Mouse (Mus musculus): ENCODE measurements around the gene Clec4b2. TPM values are rescaled to one million over a fixed set of nuclear protein-coding genes. Genes with fewer than 3 reads are reported as not detected.
"Not testable (repeated sequence)": the region's sequence is repeated elsewhere in the genome, so short reads cannot be mapped to it uniquely, and the experiment has no call there.

The Clec4b2 gene
- not detected for total RNA-seq (2021)
- long read RNA-seq, experiment 1: 0 reads
- long read RNA-seq, experiment 2: 0 reads

DNA sequence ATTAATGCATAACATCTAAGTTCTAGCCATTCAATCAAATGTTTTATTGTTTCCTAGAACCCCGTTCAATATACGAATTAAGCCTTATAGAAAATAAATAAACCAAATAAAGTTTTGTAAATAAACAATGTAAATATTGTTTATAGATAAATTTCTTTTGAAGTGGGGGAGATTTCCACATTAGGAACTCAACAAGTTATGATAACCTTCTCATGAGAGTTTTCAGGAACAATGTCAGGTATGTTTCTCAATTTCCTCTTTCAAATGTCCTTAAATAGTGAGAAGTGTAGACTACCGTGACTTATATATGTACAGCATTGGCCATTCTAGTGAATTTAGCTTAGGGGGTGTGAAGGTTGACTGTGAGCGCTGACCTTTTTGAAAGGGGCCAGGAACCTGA is at the start of gene Clec4b2:
TSS of gene Clec4b2 (plus strand) at position 301 of the 400 bp plus-strand sequence.
- no peak for DNase-seq

DNA sequence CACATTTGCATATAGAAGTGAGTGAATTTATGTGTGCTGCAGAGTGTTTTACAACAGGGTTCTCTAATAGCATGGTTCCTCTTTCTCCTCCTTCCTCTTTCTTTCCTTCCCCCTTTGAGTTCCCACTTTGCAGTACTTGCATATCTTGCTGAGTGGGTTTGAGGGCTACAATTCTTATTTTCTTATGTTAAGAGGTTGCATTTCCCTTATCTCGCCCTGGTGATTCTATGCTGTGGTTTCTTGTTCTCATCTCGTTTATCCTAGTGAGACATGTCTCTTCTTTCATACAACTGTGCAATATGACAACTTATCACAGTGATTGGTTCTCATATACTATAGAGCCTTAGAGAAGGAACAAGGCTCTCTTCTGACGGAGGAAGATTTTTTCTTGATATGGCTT is 49.5 kb upstream of the Clec4b2 start:
- DNase-seq: no peak

DNA sequence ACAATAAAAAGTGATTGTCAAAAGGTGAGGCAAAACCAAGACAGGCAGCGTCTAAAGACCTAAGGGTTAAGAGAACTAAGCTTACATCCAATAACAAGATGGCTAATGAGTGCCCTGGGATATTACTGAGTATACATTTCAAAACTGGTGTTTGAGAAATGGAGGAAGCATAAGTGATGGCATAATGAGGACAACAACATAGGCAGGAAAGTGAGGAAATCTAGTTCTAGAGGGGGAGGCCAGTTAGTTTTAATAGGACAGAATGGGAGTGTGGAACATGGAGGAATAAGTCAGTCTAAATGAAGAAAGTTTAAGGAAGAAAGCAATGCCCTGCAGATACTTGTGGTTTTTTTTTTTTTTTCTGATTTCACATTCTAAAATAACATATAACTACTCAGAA is 45.5 kb upstream of the Clec4b2 start:
- DNase-seq: no peak

DNA sequence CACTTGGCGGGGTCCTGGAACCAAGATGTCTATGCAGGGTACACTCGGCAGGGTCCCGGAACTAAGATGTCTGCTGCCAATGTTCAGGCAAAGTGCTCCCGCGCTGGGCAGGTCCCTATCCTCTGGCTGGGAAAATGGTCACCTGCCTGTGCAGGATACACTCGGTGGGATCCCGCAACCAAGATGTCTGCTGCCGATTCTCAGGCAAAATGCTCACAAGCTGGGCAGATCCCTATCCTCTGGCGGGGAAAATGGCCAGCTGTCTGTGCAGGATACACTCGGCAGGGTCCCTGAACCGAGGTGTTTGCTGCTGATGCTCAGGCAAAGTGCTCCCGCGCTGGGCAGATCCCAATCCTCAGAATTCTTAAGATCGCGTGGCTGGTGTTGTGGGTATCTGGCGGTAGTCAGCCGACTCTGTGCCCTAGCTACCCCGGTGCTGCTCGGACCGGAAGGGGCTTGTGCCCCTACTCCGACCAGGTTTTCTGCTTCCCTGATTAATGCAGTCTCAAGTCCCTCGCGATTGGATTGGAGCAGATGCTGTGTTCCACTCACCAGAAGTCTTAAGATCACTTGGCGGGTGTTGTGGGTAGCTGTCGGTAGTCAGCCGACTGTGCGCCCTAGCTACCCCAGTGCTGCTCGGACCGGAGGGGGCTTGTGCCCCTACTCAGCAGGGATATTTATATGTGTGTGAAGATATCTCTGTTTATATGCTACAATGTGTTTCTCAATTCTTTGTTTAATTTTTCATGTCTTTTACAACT is 34.7 kb upstream of the Clec4b2 start:
- DNase-seq: not testable (repeated sequence)

DNA sequence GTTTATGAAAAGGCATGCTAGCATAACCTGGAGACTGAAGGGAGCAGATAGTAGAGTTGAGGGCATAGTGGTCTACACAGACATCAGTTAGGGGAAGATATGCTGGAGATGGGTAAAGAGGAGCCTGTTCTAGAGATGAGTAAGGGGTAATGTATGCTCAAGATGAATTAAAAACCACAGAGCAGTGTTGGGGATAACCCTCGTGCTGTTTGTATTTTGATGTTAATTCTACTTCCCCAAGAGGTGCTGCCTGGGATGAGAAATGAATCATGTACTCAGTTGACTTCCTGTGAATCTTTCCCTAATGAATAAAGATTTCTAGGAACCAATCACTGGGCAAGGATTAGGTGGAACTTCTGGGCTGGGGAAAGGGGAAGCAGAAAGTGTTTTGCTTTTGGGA is 2.6 kb upstream of the Clec4b2 start:
- DNase-seq: no peak

DNA sequence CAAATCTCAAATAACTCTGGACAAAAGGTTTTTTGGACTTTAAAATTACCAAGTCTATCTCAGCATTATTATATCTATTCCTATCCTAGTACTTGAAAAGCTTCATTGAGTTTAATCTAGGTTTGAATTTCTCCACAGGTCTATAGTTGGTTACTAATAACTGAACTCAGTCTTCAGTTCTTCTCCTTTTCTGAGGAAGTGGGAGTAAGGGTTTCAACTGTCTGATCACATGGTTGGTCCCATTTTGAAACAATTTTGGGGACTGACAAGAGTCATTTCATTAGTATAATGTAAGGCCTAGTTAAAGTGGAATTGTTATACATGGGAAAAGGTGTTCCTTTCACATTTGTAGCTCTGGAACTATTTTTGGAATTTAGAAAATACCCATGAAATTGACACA is 1.7 kb upstream of the Clec4b2 start:
- no peak for DNase-seq

DNA sequence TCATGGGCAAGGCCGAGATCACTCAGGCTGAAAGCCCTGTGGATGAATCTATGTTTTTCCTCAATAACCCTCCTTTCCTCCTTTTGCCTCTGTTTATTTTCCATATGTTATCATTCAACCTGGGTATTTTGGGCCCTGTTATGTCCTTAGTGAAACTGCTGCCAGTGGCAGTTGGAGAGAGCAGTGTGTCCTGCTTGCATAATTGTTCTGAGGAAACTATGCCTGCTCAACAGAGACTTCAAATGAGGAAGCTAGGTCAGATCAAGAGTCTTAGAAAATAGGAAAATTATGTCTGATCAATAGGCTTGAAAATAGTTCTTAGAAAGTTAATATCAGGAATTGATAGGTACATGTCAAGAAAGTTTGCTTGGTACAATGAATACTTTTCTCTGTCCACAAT is 2.9 kb downstream of the Clec4b2 start:
- no peak for DNase-seq

DNA sequence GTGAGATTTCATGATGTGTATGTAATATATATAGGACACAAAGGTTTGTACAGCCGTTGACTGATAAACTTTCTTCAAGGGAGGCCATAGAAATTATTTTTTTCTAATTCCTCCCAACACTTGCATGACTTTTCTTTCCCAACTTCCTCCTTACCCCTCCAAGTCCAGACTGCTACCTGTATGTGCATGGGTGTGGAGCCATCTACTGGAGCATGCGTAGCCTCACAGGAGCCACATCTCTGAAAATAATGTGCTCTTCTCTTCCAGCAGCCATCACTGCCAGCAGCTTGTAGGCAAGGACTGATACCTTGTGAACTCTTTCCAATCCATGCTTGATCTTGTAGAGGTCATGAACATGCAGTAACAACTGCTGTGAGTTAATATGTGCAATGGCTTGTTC is 12.2 kb downstream of the Clec4b2 start:
- DNase-seq: not testable (repeated sequence)

DNA sequence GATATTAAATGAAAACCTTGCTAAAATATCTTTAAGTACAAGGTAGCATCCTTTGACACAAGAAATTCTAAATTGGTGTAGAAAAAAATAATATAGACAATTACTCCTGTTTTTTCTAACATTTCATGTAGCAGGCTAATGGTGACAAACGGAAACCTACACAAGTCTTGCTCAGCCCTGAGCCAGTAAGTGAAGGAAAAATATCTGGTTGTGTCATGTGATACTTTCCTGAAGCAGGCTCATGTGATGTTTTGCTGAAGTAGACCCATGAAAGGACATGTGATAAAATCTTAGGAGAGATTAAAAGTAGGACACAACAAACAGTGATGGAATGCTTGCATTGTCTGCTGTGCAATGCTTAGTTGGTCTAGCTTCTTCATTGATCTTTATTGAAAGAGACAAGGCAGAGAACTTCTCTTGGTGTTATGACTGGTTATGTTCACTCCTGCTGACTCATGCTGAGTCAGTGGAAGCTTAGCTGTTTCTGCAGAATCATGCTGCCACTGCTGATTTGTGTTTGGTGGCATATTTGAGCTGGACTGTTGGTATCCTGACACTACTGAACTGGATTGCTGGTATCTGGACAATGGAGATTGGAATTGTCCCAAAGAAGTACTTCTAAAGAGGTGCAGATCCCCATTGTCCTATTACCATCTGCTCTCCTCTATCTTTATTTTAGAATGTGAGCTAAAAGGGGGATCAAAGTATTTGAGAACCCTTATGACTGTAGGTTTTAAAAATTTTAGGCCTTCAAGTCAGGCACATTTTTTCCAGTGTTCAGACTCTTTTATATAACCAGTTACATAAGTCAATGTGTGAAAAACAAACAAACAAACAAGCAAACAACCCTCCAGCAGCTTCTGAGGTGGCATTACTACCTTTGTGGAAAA is 34.7 kb downstream of the Clec4b2 start:
- no peak for DNase-seq

DNA sequence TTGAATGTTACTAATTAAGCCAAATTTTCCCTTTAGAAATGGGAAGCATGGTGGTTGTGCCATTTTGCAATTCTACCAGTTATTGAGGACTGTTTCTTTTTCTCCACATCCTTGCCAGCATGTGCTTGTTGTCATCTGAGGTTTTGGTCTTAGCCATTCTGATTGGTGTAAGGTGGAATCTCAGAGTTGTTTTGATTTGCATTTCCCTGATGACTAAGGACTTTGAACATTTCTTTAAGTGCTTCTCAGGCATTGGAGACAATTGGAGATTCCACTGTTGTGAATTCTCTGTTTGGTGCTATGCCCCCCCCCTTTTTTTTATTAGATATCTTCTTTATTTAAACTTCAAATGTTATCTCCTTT is 35.4 kb downstream of the Clec4b2 start:
- DNase-seq: not testable (repeated sequence)

DNA sequence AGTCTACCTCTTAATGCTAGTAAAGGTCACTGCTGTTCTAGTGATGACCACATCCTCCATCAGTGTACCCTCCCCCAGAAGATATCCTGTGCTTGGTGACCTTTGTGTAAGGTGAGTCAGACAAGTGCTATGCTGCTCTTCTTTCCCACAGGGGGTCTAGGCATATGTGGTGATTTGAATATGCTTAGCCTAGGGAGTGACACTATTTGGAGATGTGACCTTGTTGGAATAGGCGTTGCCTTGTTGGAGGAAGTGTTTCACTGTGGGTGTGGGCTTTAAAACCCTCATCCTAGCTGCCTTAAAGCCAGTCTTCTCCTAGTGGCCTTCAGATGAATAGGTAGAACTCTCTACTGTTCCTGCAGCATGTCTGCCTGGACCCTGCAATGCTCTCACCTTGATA is 39.0 kb downstream of the Clec4b2 start:
- no peak for DNase-seq

DNA sequence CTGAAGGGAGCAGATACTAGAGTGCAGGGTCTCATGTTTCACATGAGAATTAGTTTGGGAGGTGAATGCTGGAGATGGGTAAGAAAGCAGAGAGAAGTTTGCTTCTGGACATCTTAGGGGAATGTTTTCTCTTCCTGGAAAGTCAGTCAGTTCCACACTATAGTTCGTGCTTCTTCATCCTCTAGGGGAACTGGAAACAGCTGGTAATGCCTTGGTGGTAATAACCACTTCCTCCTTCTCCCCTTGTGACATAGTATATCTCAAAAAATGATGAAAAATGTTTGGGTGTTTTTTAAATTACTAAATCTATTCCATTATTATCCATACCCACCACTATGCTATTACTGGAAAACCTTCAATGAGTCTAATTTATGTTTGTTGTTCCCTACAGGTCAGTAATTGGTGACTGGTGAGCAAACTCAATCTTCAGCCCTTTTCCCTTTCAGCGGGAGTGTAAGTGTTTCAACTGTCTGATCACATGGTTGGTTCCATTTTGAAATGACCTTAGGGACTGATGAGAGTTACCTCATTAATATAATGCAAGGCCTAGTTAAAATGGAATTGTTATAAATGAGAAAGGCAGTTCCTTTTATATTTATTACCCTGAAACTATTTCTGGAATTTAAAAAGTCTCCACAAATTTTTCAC is 55.0 kb downstream of the Clec4b2 start:
- DNase-seq: no peak

DNA sequence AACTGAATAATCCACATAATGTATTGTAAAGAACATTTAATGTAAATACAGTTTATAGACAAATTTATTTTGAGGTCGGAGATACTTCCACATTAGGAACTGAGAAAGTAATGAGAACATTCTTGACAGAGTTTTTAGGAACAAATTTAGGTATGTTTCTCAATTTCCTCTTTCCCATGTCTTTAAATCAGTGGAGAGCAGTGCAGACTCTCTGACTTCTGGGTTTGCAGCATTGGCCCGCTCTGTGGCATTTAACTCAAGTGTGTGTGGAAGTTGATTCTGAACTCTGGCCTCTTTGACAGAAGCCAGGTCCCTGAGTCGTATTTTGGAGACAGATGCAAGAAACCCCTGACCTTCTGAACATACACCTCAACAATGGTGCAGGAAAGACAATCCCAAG is 57.0 kb downstream of the Clec4b2 start, which contains the start of gene Clec4n:
TSS of gene Clec4n (plus strand) at position 200 of the 400 bp plus-strand sequence.
- no peak for DNase-seq

DNA sequence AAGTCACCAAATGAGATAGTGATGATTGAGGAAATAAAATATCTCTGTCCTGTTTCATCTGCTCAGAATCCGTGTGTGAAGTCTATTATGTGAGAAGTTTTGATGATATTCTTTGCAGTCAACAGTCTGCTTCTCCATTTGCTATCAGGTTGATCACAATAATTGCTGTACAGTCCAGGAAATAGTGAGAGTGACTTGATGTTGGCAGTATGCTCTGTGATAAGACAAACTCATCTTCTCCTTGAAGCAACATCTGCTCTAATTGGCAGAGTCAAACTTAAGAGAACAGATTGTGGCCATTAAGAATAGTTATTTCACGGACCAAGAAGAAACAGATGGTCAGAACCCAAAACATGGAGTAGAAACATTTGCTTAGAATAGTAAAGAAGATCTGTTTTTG is 58.5 kb downstream of the Clec4b2 start:
- no peak for DNase-seq

DNA sequence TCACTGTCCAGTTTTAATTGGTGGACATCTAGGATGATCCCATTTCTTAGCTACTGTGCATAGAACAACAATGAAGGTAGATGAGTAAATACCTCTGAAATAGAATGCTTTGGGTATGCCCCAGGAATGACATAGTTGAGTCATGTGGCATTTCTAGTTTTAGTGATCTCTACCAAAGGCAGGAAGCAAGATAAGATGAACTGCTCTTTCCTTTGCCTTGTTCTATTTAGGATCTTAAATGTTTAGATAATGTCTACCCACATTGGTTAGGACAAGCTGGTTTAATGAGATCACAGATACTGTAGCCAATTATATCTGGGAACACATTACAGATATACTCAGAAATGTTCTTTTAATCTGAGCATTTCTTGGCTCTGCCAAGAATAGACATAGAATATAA is 64.9 kb downstream of the Clec4b2 start:
- no peak for DNase-seq

DNA sequence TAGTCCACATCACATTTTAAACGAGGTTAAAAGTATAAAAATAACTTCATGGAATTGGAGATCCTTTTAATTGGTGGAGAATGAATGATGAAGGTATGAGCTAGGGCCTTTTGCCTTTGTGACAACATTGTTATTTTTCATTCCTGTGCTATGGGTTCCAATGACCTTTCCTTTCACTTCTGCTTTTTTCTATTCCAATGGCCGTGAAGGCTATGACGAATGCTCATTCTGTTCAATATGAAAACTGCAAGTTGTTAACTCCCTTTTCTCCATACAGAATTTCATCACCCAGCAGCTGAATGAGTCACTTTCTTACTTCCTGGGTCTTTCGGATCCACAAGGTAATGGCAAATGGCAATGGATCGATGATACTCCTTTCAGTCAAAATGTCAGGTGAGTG is 71.5 kb downstream of the Clec4b2 start:
- DNase-seq: no peak

DNA sequence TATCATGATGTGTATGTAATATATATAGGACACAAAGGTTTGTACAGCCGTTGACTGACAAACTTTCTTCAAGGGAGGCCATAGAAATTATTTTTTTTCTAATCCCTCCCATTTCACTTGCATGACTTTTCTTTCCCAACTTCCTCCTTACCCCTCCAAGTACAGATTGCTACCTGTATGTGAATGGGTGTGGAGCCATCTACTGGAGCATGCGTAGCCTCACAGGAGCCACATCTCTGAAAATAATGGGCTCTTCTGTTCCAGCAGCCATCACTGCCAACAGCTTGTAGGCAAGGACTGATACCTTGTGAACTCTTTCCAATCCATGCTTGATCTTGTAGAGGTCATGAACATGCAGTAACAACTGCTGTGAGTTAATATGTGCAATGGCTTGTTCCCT is 76.2 kb downstream of the Clec4b2 start:
- not testable (repeated sequence) for DNase-seq

DNA sequence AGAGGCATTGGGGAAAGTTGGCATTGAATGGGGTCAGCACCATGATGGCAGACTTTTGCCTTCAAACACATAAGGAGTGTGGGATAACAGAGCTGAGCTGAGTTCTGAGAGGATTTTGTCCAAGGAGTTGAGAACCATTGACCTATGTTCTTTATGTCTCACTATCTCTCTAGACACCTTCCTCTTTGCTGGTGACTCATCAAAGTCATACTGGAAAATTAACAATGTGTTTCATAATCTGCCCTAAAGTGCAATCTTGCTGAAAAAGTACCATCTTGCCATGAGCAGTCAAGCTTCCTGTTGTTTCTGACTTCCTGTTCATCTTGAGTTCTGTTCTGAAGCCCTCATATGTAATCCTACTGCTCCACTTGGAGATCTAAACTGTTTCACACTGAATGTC is 80.0 kb downstream of the Clec4b2 start:
- no peak for DNase-seq

Data from adrenal gland, postnatal 10 days (tissue).